Mouse (Mus musculus) hindbrain, embryonic 14.5 days (tissue): Measurements from ENCODE around the gene Ptprz1. TPM values are rescaled to one million over a fixed set of nuclear protein-coding genes. Genes with fewer than 3 reads are reported as not detected.
"Not testable (repeated sequence)": the region's sequence is repeated elsewhere in the genome, so short reads cannot be mapped to it uniquely, and the experiment has no call there.

Source experiments
- ATAC-seq: fragments of 200-750 bp; cut with Nextera tagmentation; 2 replicates; pipeline ENCODE4 v1.8.0; 2017; ENCODE audit warnings: moderate number of reproducible peaks, mild to moderate bottlenecking, moderate TSS enrichment, moderate library complexity; ENCODE audit not compliant: low FRiP score
- DNase-seq: peaks from one replicate; pipeline ENCODE4 v3.0.0-alpha.2; 2015; ENCODE audit warnings: low spot score
- H3K27ac ChIP-seq: fragments of 300-500 bp; sonication (generic); 2 replicates; pipeline ENCODE4 v1.5.1; 2014; ENCODE audit warnings: mild to moderate bottlenecking, moderate library complexity
- H3K27me3 ChIP-seq: fragments of 300-500 bp; sonication (generic); 2 replicates; pipeline ENCODE4 v1.6.1; 2014; ENCODE audit warnings: mild to moderate bottlenecking, low read length, mixed read lengths; ENCODE audit not compliant: control insufficient read depth, insufficient read depth
- H3K36me3 ChIP-seq: fragments of 300-500 bp; sonication (generic); replicated peaks from 2 replicates; pipeline ENCODE4 v1.6.1; 2014; ENCODE audit not compliant: control insufficient read depth, insufficient read depth
- H3K4me1 ChIP-seq: fragments of 300-500 bp; sonication (generic); replicated peaks from 2 replicates; pipeline ENCODE4 v1.6.1; 2014; ENCODE audit warnings: antibody characterized with exemption, low read length, mixed read lengths; ENCODE audit not compliant: control insufficient read depth, insufficient read depth
- H3K4me2 ChIP-seq: fragments of 300-500 bp; sonication (generic); replicated peaks from 2 replicates; pipeline ENCODE4 v1.6.1; 2014; ENCODE audit warnings: mild to moderate bottlenecking, moderate library complexity
- H3K4me3 ChIP-seq: fragments of 300-500 bp; sonication (generic); replicated peaks from 2 replicates; pipeline ENCODE4 v1.5.1; 2014; ENCODE audit warnings: mild to moderate bottlenecking, low read length
- H3K9ac ChIP-seq: fragments of 300-500 bp; sonication (generic); 2 replicates; pipeline ENCODE4 v1.6.1; 2014
- H3K9me3 ChIP-seq: fragments of 300-500 bp; sonication (generic); 2 replicates; pipeline ENCODE4 v1.6.1; 2016; ENCODE audit warnings: low read length; ENCODE audit not compliant: control insufficient read depth
- WGBS: fragments of 180-500 bp; shearing (Covaris S2); extraction: QIAGEN DNeasy Blood & Tissue Kit; methylation state at CpG from one replicate; pipeline ENCODE4 v1.1.7; 2014; 5-methylcytosine and 5-hydroxymethylcytosine counted together
- polyA plus RNA-seq: library from polyadenylated mRNA; unstranded; fragments of >200 nt; fragmentation: Nextera tagmentation; extraction: Ambion mirVana; gene quantifications from 2 replicates; pipeline ENCODE4 v1.2.1, GENCODE M21; 2014

The Ptprz1 gene
- polyA plus RNA-seq, 1 experiment from 2014 or later = 77.5 TPM

GRCm38 (mm10) chr6:23079991-23080680 is 204.8 kb downstream of the Ptprz1 start:
- no peak for ATAC-seq
- DNase-seq = no peak

GRCm38 (mm10) chr6:23084587-23085421 is 209.5 kb downstream of the Ptprz1 start:
- WGBS = 93% methylated on average over 5 of the region's 5 CpGs
- Histone ChIP-seq H3K36me3 (no peaks in the 10 kb centered on the region), H3K27ac (no peak overlapping the region), H3K27me3 (no peaks in the 10 kb centered on the region), H3K4me1 (no peaks in the 10 kb centered on the region), H3K9ac (no peak overlapping the region), H3K4me2 (no peak overlapping the region), H3K4me3 (no peak overlapping the region), H3K9me3 (no peaks in the 10 kb centered on the region)
- ATAC-seq = no peak
- DNase-seq = no peak

More at GRCm38 (mm10) chr6:23079991-23080680, 204.8 kb downstream of the Ptprz1 start:
- Histone ChIP-seq H3K4me2 (no peak overlapping the region), H3K36me3 (no peaks in the 10 kb centered on the region), H3K27me3 (no peaks in the 10 kb centered on the region), H3K4me1 (no peaks in the 10 kb centered on the region), H3K27ac (no peak overlapping the region), H3K9me3 (no peaks in the 10 kb centered on the region), H3K4me3 (no peak overlapping the region), H3K9ac (no peak overlapping the region)
- WGBS = 69% methylated on average over 3 of the region's 3 CpGs

- not testable (repeated sequence) for ATAC-seq, H3K4me2 ChIP-seq, H3K4me1 ChIP-seq, H3K4me3 ChIP-seq, H3K27ac ChIP-seq, H3K36me3 ChIP-seq, H3K27me3 ChIP-seq, H3K9ac ChIP-seq, H3K9me3 ChIP-seq, DNase-seq
- 69% methylated on average over 4 of the region's 4 CpGs for WGBS
Observed at GRCm38 (mm10) chr6:23089292-23089691, 214.0 kb downstream of the Ptprz1 start.

- not testable (repeated sequence) for H3K4me3 ChIP-seq, H3K4me1 ChIP-seq, H3K27ac ChIP-seq, H3K9ac ChIP-seq, H3K4me2 ChIP-seq, H3K36me3 ChIP-seq, H3K27me3 ChIP-seq, ATAC-seq, H3K9me3 ChIP-seq, DNase-seq
- 92% methylated on average over 11 of the region's 11 CpGs for WGBS
Observed at GRCm38 (mm10) chr6:23090346-23091055, 215.2 kb downstream of the Ptprz1 start.
